Mouse (Mus musculus) lung, adult 2 months (tissue): Measurements from ENCODE around the gene Celf2. TPM values are rescaled to one million over a fixed set of nuclear protein-coding genes. Genes with fewer than 3 reads are reported as not detected.

Experiments used
- DNase-seq: peaks from one replicate; pipeline ENCODE4 v3.0.0; 2022
- H3K4me1 ChIP-seq: fragments of 200-500 bp; 2 replicates; pipeline ENCODE4 v1.6.1; 2011; ENCODE audit warnings: low read length; ENCODE audit not compliant: control insufficient read depth, insufficient read depth
- H3K4me3 ChIP-seq: fragments of 200-500 bp; replicated peaks from 2 replicates; pipeline ENCODE3; 2011; ENCODE audit warnings: low read depth, mild to moderate bottlenecking, control low read depth, low read length; ENCODE audit errors: extremely low read depth
- CTCF ChIP-seq: fragments of 200-500 bp; IDR thresholded peaks from 2 replicates; pipeline ENCODE4 v1.5.1; 2011; ENCODE audit warnings: mild to moderate bottlenecking, low read length, control low read depth; ENCODE audit not compliant: insufficient read depth
- POLR2A ChIP-seq: fragments of 200-500 bp; IDR thresholded peaks from 2 replicates; pipeline ENCODE4 v1.6.1; 2011; ENCODE audit warnings: low read depth, mild to moderate bottlenecking, control low read depth, low read length, borderline replicate concordance; ENCODE audit errors: extremely low read depth
- WGBS: fragments of 180-500 bp; shearing (Covaris S2); methylation state at CpG from one replicate; pipeline ENCODE4 v1.1.7; 2018; 5-methylcytosine and 5-hydroxymethylcytosine counted together
- polyA plus RNA-seq: library from polyadenylated mRNA; depleted of rRNA; stranded (reverse); fragments of >200 nt; gene quantifications from 2 replicates; pipeline ENCODE4 v1.2.3, GENCODE M21; 2012

The Celf2 gene
- polyA plus RNA-seq, 1 experiment = 43.4 TPM

- Histone ChIP-seq H3K4me1 (no peaks in the 10 kb centered on the region), H3K4me3 (no peak overlapping the region)
- TF ChIP-seq POLR2A (no peak), CTCF (no peak)
- DNase-seq = no peak
- WGBS = 79% methylated on average over 8 of the region's 8 CpGs
Observed at GRCm38 (mm10) chr2:7342911-7343478, 166.4 kb downstream of the Celf2 start.

GRCm38 (mm10) chr2:7334846-7335245 is 174.5 kb downstream of the Celf2 start:
- no peak for DNase-seq
- 85% methylated on average over 2 of the region's 2 CpGs for WGBS
- H3K4me1 ChIP-seq = no peaks in the 10 kb centered on the region
- no peak overlapping the region for H3K4me3 ChIP-seq
- TF ChIP-seq POLR2A = no peak

- no peak for DNase-seq
- TF ChIP-seq POLR2A (no peak), CTCF (no peak)
- Histone ChIP-seq H3K4me3 (no peak overlapping the region), H3K4me1 (no peaks in the 10 kb centered on the region)
- WGBS = 68% methylated on average over 8 of the region's 8 CpGs
Observed at GRCm38 (mm10) chr2:7328018-7328899, 181.1 kb downstream of the Celf2 start.

- no peak for DNase-seq
- WGBS = 78% methylated on average over 3 of the region's 3 CpGs
- Histone ChIP-seq H3K4me3 (no peak overlapping the region), H3K4me1 (no peaks in the 10 kb centered on the region)
- no peak for TF ChIP-seq POLR2A
- no peak for TF ChIP-seq CTCF
Observed at GRCm38 (mm10) chr2:7319760-7320159, 189.6 kb downstream of the Celf2 start.

- no peak for DNase-seq
- Histone ChIP-seq H3K4me3 (no peak overlapping the region), H3K4me1 (no peaks in the 10 kb centered on the region)
- WGBS = 85% methylated on average over 3 of the region's 3 CpGs
- TF ChIP-seq CTCF (no peak), POLR2A (no peak)
Observed at GRCm38 (mm10) chr2:7311776-7312175, 197.6 kb downstream of the Celf2 start.

- H3K4me3 ChIP-seq = no peak overlapping the region
- H3K4me1 ChIP-seq = no peaks in the 10 kb centered on the region
- TF ChIP-seq POLR2A (no peak), CTCF (no peak)
- DNase-seq = no peak
- WGBS = 84% methylated on average over 2 of the region's 2 CpGs
Observed at GRCm38 (mm10) chr2:7310840-7311182, 198.6 kb downstream of the Celf2 start.

- TF ChIP-seq CTCF (no peak), POLR2A (no peak)
- Histone ChIP-seq H3K4me3 (no peak overlapping the region), H3K4me1 (no peaks in the 10 kb centered on the region)
- WGBS = 64% methylated on average over 2 of the region's 2 CpGs
- no peak for DNase-seq
Observed at GRCm38 (mm10) chr2:7310129-7310839, 199.1 kb downstream of the Celf2 start.

- no peak for TF ChIP-seq POLR2A
- no peak for DNase-seq
- H3K4me3 ChIP-seq = no peak overlapping the region
- 81% methylated on average over 1 of the region's 1 CpGs for WGBS
- H3K4me1 ChIP-seq = no peaks in the 10 kb centered on the region
Observed at GRCm38 (mm10) chr2:7309324-7309723, 200.0 kb downstream of the Celf2 start.

GRCm38 (mm10) chr2:7308731-7309130 is 200.6 kb downstream of the Celf2 start:
- TF ChIP-seq CTCF (no peak), POLR2A (no peak)
- no peaks in the 10 kb centered on the region for H3K4me1 ChIP-seq
- DNase-seq = no peak
- 67% methylated on average over 1 of the region's 1 CpGs for WGBS
- H3K4me3 ChIP-seq = no peak overlapping the region
